Mouse (Mus musculus): ENCODE results near the gene Gm21987. TPM values are rescaled to one million over a fixed set of nuclear protein-coding genes. Genes with fewer than 3 reads are reported as not detected.

Gm21987 gene
- polyA plus RNA-seq, 1 experiment = not detected

GRCm38 (mm10) chr16:38348217-38348761, 1.4 kb downstream of the Gm21987 start:
- DNase-seq (ENCODE audit: low spot score) = no peak

- DNase-seq (ENCODE audit: low spot score) = no peak
These were observed 3.0 kb downstream of the Gm21987 start for GRCm38 (mm10) chr16:38349881-38350280.

- DNase-seq (ENCODE audit: low spot score) = no peak
These were observed 3.6 kb downstream of the Gm21987 start for GRCm38 (mm10) chr16:38350361-38350855.

- no peak for DNase-seq (ENCODE audit: low spot score)
These were observed 4.1 kb downstream of the Gm21987 start for GRCm38 (mm10) chr16:38350939-38351338.

- no peak for DNase-seq (ENCODE audit: low spot score)
These were observed 5.2 kb downstream of the Gm21987 start for GRCm38 (mm10) chr16:38352031-38352430.

- no peak for DNase-seq (ENCODE audit: low spot score)
These were observed 6.0 kb downstream of the Gm21987 start for GRCm38 (mm10) chr16:38352851-38353250.

- no peak for DNase-seq (ENCODE audit: low spot score)
These were observed 6.8 kb downstream of the Gm21987 start for GRCm38 (mm10) chr16:38353642-38354041.

- no peak for DNase-seq (ENCODE audit: low spot score)
These were observed 7.5 kb downstream of the Gm21987 start for GRCm38 (mm10) chr16:38354185-38354913.

- no peak for DNase-seq (ENCODE audit: low spot score)
These were observed 11.5 kb downstream of the Gm21987 start for GRCm38 (mm10) chr16:38358256-38358812.

- no peak for DNase-seq (ENCODE audit: low spot score)
These were observed 12.4 kb downstream of the Gm21987 start for GRCm38 (mm10) chr16:38359241-38359640.

- DNase-seq (ENCODE audit: low spot score) = no peak
These were observed 13.0 kb downstream of the Gm21987 start for GRCm38 (mm10) chr16:38359857-38360256.

- DNase-seq (ENCODE audit: low spot score) = no peak
These were observed 13.5 kb downstream of the Gm21987 start for GRCm38 (mm10) chr16:38360317-38360716.

- no peak for DNase-seq (ENCODE audit: low spot score)
These were observed 15.1 kb downstream of the Gm21987 start, which contains the start of gene Popdc2 for GRCm38 (mm10) chr16:38361933-38362332. Popdc2 (plus strand) TSS chr16:38362209.

- no peak for DNase-seq (ENCODE audit: low spot score)
These were observed 15.8 kb downstream of the Gm21987 start for GRCm38 (mm10) chr16:38362493-38363255.

- DNase-seq (ENCODE audit: low spot score) = no peak
These were observed 16.4 kb downstream of the Gm21987 start for GRCm38 (mm10) chr16:38363256-38363595.

GRCm38 (mm10) chr16:38363657-38364056, 16.8 kb downstream of the Gm21987 start:
- DNase-seq (ENCODE audit: low spot score) = no peak

GRCm38 (mm10) chr16:38365390-38365789, 18.6 kb downstream of the Gm21987 start:
- no peak for DNase-seq (ENCODE audit: low spot score)

GRCm38 (mm10) chr16:38366231-38366630, 19.4 kb downstream of the Gm21987 start:
- DNase-seq (ENCODE audit: low spot score) = no peak

GRCm38 (mm10) chr16:38368336-38368735, 21.5 kb downstream of the Gm21987 start:
- DNase-seq (ENCODE audit: low spot score) = no peak

GRCm38 (mm10) chr16:38369000-38369399, 22.2 kb downstream of the Gm21987 start:
- no peak for DNase-seq (ENCODE audit: low spot score)

GRCm38 (mm10) chr16:38369431-38369830, 22.6 kb downstream of the Gm21987 start:
- no peak for DNase-seq (ENCODE audit: low spot score)

- DNase-seq (ENCODE audit: low spot score) = no peak
These were observed 23.2 kb downstream of the Gm21987 start for GRCm38 (mm10) chr16:38369992-38370484.

All from urinary bladder, adult 2 months (tissue).